Mouse (Mus musculus): Measurements from ENCODE around the gene Sdccag8. TPM values are rescaled to one million over a fixed set of nuclear protein-coding genes. Genes with fewer than 3 reads are reported as not detected.

The Sdccag8 gene
- polyA plus RNA-seq, 1 experiment: 13.3 TPM

DNA sequence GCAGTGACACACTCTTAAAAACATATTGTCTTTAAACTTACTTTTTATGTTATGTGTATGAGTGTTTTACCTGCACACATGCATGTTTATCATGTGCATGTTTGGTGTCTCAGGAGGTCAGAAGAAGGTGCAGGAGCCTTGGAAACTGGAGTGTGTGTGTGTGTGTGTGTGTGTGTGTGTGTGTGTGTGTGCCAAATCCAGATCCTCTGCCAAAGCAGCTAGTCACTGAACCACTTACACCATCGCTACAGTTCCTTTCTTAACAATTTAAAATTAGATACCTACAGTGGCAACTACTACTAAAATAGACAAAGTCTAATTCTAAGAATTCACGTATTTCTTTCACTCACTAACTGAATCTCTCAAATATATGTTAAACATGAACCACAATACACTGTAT is 234.3 kb downstream of the Sdccag8 start:
- no peak overlapping the region for H3K27ac ChIP-seq (ENCODE audit: insufficient read depth, low read depth, low read length)
- H3K4me3 ChIP-seq (ENCODE audit: insufficient read depth, low read depth, low read length): no peak overlapping the region
- no peak for DNase-seq
- H3K4me1 ChIP-seq (ENCODE audit: control insufficient read depth, insufficient read depth, low read length): no peaks in the 10 kb centered on the region
- H3K27me3 ChIP-seq (replicated peaks; ENCODE audit: control insufficient read depth, insufficient read depth, low read length): no peaks in the 10 kb centered on the region
- WGBS: 86% methylated on average over 2 of the region's 2 CpGs
- TF ChIP-seq CTCF (conservative IDR thresholded peaks at IDR 0.05; ENCODE audit: insufficient read depth, insufficient read length, low read depth, low read length) (no peak), POLR2A (IDR thresholded peaks at IDR 0.05; ENCODE audit: low read depth, low read length) (no peak)
- no peaks in the 10 kb centered on the region for H3K36me3 ChIP-seq (ENCODE audit: control insufficient read depth, insufficient read depth, low read length)

DNA sequence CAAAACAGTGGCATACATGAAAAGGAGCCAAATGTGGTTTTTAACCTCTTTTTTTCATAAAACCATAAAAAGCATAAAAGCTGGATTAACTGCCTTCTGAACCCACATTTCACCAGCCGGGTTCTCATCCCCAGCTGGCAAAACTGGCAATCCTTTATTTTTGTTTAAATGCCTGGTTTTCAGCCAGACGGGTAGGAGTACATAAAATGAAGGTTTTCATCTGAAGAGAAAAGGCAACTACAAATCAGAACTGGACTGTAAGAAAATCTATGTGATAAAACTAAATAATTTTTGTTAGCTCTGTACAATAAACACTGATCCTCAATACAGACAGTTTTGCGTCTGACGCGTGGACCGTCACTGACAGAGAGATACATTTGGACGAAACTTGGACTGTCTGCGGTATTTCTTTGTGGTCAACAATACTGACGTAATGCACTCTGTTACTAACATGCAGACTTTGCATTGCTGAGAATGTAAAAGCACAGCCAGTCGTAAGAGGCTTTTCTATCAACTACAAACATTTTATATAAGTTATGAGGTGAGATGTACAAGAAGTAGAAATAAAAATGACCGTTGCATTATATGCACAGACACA is 237.0 kb downstream of the Sdccag8 start:
- TF ChIP-seq POLR2A (IDR thresholded peaks at IDR 0.05; ENCODE audit: low read depth, low read length) (no peak), CTCF (conservative IDR thresholded peaks at IDR 0.05; ENCODE audit: insufficient read depth, insufficient read length, low read depth, low read length) (no peak)
- Histone ChIP-seq H3K36me3 (ENCODE audit: control insufficient read depth, insufficient read depth, low read length) (no peaks in the 10 kb centered on the region), H3K27me3 (replicated peaks; ENCODE audit: control insufficient read depth, insufficient read depth, low read length) (no peaks in the 10 kb centered on the region), H3K4me1 (ENCODE audit: control insufficient read depth, insufficient read depth, low read length) (no peaks in the 10 kb centered on the region), H3K4me3 (ENCODE audit: insufficient read depth, low read depth, low read length) (no peak overlapping the region), H3K27ac (ENCODE audit: insufficient read depth, low read depth, low read length) (no peak overlapping the region)
- 87% methylated on average over 11 of the region's 11 CpGs for WGBS
- no peak for DNase-seq

DNA sequence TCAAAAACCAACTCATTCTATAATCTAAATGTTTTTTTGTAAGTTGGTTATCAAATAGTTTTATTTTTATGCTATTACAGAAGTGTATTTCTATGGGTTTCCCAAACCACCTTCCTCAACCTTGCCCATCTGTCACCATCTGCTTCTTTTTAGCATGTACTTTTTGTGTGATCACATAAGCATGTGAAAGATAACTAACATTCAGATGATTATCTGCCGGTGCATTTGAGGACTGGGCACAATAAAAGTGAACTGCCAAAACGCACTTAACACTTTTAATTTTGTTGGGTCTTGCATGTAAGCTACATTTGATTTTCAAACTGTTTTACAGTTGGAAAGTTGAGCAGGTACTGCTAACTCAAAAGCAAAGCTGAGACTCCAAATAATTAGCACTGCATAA is 240.4 kb downstream of the Sdccag8 start:
- Histone ChIP-seq H3K36me3 (ENCODE audit: control insufficient read depth, insufficient read depth, low read length) (no peaks in the 10 kb centered on the region), H3K4me1 (ENCODE audit: control insufficient read depth, insufficient read depth, low read length) (no peaks in the 10 kb centered on the region), H3K27me3 (replicated peaks; ENCODE audit: control insufficient read depth, insufficient read depth, low read length) (no peaks in the 10 kb centered on the region), H3K4me3 (ENCODE audit: insufficient read depth, low read depth, low read length) (no peak overlapping the region), H3K27ac (ENCODE audit: insufficient read depth, low read depth, low read length) (no peak overlapping the region)
- DNase-seq: no peak
- TF ChIP-seq POLR2A (IDR thresholded peaks at IDR 0.05; ENCODE audit: low read depth, low read length): no peak
- no peak for TF ChIP-seq CTCF (conservative IDR thresholded peaks at IDR 0.05; ENCODE audit: insufficient read depth, insufficient read length, low read depth, low read length)
- 86% methylated on average over 2 of the region's 2 CpGs for WGBS

DNA sequence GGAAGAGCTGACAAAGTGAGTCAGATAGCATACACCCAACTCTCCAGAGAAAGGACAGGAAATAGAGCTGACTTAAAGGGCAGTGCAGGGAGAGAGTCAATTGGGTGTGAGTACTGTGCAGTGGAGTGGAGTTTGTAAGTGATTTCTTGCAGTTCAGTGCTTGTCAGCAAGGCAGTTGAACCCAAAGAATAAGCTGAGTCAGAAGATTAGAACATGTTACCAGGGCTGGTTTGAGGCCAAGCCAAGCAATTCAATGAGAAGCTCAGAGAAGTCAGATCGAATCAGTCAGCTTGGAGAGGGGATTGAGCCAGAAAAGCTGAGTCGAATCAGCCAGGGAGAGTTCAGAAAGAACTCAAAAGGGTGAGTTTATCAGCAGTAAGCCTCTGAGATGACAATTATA is 247.3 kb downstream of the Sdccag8 start:
- no peak overlapping the region for H3K27ac ChIP-seq (ENCODE audit: insufficient read depth, low read depth, low read length)
- WGBS: 91% methylated on average over 2 of the region's 2 CpGs
- H3K36me3 ChIP-seq (ENCODE audit: control insufficient read depth, insufficient read depth, low read length): no peaks in the 10 kb centered on the region
- H3K4me1 ChIP-seq (ENCODE audit: control insufficient read depth, insufficient read depth, low read length): no peaks in the 10 kb centered on the region
- TF ChIP-seq POLR2A (IDR thresholded peaks at IDR 0.05; ENCODE audit: low read depth, low read length): no peak
- no peak for TF ChIP-seq CTCF (conservative IDR thresholded peaks at IDR 0.05; ENCODE audit: insufficient read depth, insufficient read length, low read depth, low read length)
- no peaks in the 10 kb centered on the region for H3K27me3 ChIP-seq (replicated peaks; ENCODE audit: control insufficient read depth, insufficient read depth, low read length)
- no peak for DNase-seq
- no peak overlapping the region for H3K4me3 ChIP-seq (ENCODE audit: insufficient read depth, low read depth, low read length)

DNA sequence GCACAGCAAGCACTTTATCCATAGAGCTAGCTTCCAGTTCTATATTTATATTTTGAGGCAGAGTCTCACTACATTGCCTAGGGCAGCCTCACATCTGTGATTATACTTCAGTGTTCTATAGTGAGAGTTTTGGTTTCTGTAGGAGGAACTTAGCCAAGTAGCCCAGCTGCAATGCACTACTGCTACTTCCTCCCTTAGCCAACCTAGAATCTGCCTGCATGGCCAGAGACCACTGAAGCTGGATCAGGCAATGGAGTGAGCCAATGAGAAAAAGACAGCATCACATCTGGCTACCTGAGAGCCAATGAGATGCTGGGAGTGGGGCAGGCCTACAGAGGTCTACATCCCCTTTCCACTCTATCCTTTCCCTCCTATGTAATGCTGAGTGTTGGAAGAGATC is 251.3 kb downstream of the Sdccag8 start:
- no peak overlapping the region for H3K4me3 ChIP-seq (ENCODE audit: insufficient read depth, low read depth, low read length)
- TF ChIP-seq POLR2A (IDR thresholded peaks at IDR 0.05; ENCODE audit: low read depth, low read length): no peak
- no peak for TF ChIP-seq CTCF (conservative IDR thresholded peaks at IDR 0.05; ENCODE audit: insufficient read depth, insufficient read length, low read depth, low read length)
- no peaks in the 10 kb centered on the region for H3K27me3 ChIP-seq (replicated peaks; ENCODE audit: control insufficient read depth, insufficient read depth, low read length)
- no peak for DNase-seq
- H3K27ac ChIP-seq (ENCODE audit: insufficient read depth, low read depth, low read length): no peak overlapping the region
- H3K36me3 ChIP-seq (ENCODE audit: control insufficient read depth, insufficient read depth, low read length): no peaks in the 10 kb centered on the region
- H3K4me1 ChIP-seq (ENCODE audit: control insufficient read depth, insufficient read depth, low read length): no peaks in the 10 kb centered on the region

DNA sequence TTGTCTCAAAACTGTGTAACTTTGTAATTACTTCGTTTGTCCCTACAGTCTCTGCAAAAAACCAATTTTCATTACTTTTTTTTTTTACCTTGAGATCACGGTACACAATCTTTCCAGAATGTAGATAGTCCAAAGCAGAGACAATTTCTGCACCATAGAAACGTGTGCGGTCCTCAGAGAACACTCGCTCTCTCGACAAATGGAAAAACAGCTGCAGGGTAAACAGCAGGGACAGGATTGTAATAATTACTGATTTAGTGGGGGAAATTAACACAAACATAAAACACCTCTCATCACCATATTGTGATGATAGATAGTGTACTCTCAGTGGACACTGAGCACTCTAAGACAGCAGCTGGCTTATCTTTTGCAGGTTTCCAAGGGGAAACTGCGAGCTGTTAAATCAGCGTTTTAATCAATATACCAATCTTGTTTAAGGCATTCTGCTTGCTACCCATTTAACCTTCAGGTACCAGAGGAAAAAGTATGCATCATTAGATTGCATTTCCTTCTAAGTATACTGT is 252.7 kb downstream of the Sdccag8 start:
- Histone ChIP-seq H3K27me3 (replicated peaks; ENCODE audit: control insufficient read depth, insufficient read depth, low read length) (no peaks in the 10 kb centered on the region), H3K27ac (ENCODE audit: insufficient read depth, low read depth, low read length) (no peak overlapping the region), H3K4me3 (ENCODE audit: insufficient read depth, low read depth, low read length) (no peak overlapping the region), H3K36me3 (ENCODE audit: control insufficient read depth, insufficient read depth, low read length) (no peaks in the 10 kb centered on the region), H3K4me1 (ENCODE audit: control insufficient read depth, insufficient read depth, low read length) (no peaks in the 10 kb centered on the region)
- TF ChIP-seq CTCF (conservative IDR thresholded peaks at IDR 0.05; ENCODE audit: insufficient read depth, insufficient read length, low read depth, low read length) (no peak), POLR2A (IDR thresholded peaks at IDR 0.05; ENCODE audit: low read depth, low read length) (no peak)
- no peak for DNase-seq
- WGBS: 92% methylated on average over 8 of the region's 8 CpGs

DNA sequence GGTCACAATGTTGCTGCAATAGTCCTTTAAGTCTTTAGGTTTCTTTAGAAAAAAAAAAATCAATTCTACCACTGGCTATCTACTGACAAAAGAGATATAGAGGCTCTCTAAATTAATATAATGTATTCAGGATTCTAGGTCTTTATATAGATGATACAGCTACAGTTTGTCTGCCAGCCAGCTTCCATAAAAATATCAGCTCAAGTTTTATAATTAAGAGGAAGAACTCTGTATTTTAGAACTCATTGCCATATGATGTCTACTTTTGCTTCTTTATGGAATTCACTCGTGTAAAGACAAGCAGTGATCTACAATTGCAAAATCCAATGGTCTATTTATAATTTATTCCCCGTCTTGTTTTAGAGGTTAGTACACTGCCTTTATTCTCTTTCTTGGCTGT is 254.7 kb downstream of the Sdccag8 start:
- 91% methylated on average over 2 of the region's 2 CpGs for WGBS
- H3K36me3 ChIP-seq (ENCODE audit: control insufficient read depth, insufficient read depth, low read length): no peaks in the 10 kb centered on the region
- DNase-seq: no peak
- no peak overlapping the region for H3K4me3 ChIP-seq (ENCODE audit: insufficient read depth, low read depth, low read length)
- H3K4me1 ChIP-seq (ENCODE audit: control insufficient read depth, insufficient read depth, low read length): no peaks in the 10 kb centered on the region
- TF ChIP-seq CTCF (conservative IDR thresholded peaks at IDR 0.05; ENCODE audit: insufficient read depth, insufficient read length, low read depth, low read length) (no peak), POLR2A (IDR thresholded peaks at IDR 0.05; ENCODE audit: low read depth, low read length) (no peak)
- H3K27me3 ChIP-seq (replicated peaks; ENCODE audit: control insufficient read depth, insufficient read depth, low read length): no peaks in the 10 kb centered on the region
- no peak overlapping the region for H3K27ac ChIP-seq (ENCODE audit: insufficient read depth, low read depth, low read length)

Other genes starting within 250 kb of the Sdccag8 start
- gene Cep170, start 593 bp upstream of the Sdccag8 start, polyA plus RNA-seq (2012; rRNA removed): 2.9 and 3.2 TPM in 2 replicates